Mouse (Mus musculus) MEL (cell line): ENCODE data around the gene Trmu. TPM values are rescaled to one million over a fixed set of nuclear protein-coding genes. Genes with fewer than 3 reads are reported as not detected.
A peak's percentile ranks its signal among the peaks of the same experiment; 100 is the strongest.

Experiments
- DNase-seq: peaks from one replicate; pipeline ENCODE4 v3.0.0; 2011; ENCODE audit warnings: low read depth, low spot score
- H3K27ac ChIP-seq: 2 replicates; pipeline ENCODE4 v1.5.1; 2012; ENCODE audit warnings: low read depth, mild to moderate bottlenecking, control low read depth, low read length, moderate library complexity; ENCODE audit not compliant: control insufficient read depth
- H3K27me3 ChIP-seq, 2 experiments: fragments of 150-350 bp in 1 of 2; sonication (generic) in 1 of 2; 2 replicates each; pipeline ENCODE4 v1.6.1; 2012; ENCODE audit warnings: low read length in 2 of 2, mild to moderate bottlenecking in 2 of 2, improper control_type of control experiment in 1 of 2, moderate library complexity in 1 of 2; ENCODE audit not compliant: insufficient read depth in 2 of 2, control insufficient read depth in 1 of 2
- H3K36me3 ChIP-seq, 2 experiments: 2 replicates each; pipeline ENCODE4 v1.6.1; 2012 to 2014; ENCODE audit warnings: low read length in 2 of 2, improper control_type of control experiment in 1 of 2, inconsistent platforms in 1 of 2, mild to moderate bottlenecking in 1 of 2; ENCODE audit not compliant: insufficient read depth in 2 of 2, control insufficient read depth in 1 of 2
- H3K4me1 ChIP-seq, 2 experiments: fragments of 150-350 bp in 1 of 2; sonication (generic) in 1 of 2; 2 replicates each; pipeline ENCODE4 v1.6.1; 2012; ENCODE audit warnings: low read length in 2 of 2, improper control_type of control experiment in 1 of 2, mild to moderate bottlenecking in 1 of 2; ENCODE audit not compliant: insufficient read depth in 2 of 2, control insufficient read depth in 1 of 2
- H3K4me3 ChIP-seq, 2 experiments: fragments of 150-350 bp in 1 of 2; sonication (generic) in 1 of 2; 2 replicates each; pipeline ENCODE4 v1.5.1; 2012; ENCODE audit warnings: low read depth in 2 of 2, low read length in 2 of 2, mild to moderate bottlenecking in 2 of 2, moderate library complexity in 2 of 2, control low read depth in 1 of 2, improper control_type of control experiment in 1 of 2; ENCODE audit not compliant: control insufficient read depth in 1 of 2, insufficient read depth in 1 of 2
- H3K79me2 ChIP-seq: 2 replicates; pipeline ENCODE4 v1.6.1; 2012; ENCODE audit warnings: mild to moderate bottlenecking, low read length, moderate library complexity; ENCODE audit not compliant: control insufficient read depth, poor library complexity, insufficient read depth
- H3K9ac ChIP-seq: 2 replicates; pipeline ENCODE4 v1.6.1; 2012; ENCODE audit warnings: low read depth, mild to moderate bottlenecking, control low read depth, low read length, moderate library complexity; ENCODE audit not compliant: control insufficient read depth, poor library complexity, severe bottlenecking
- H3K9me3 ChIP-seq: fragments of 150-350 bp; sonication (generic); replicated peaks from 2 replicates; pipeline ENCODE4 v1.6.1; 2012; ENCODE audit warnings: mild to moderate bottlenecking, low read length, improper control_type of control experiment, moderate library complexity; ENCODE audit not compliant: insufficient read depth
- CTCF ChIP-seq, 3 experiments: IDR thresholded peaks in 2 of 3; conservative IDR thresholded peaks in 1 of 3; 2 replicates each; pipeline ENCODE4 v1.5.1; 2011 to 2012; ENCODE audit warnings: low read length in 3 of 3, low read depth in 2 of 3, mild to moderate bottlenecking in 2 of 3, improper control_type of control experiment in 1 of 3, inconsistent platforms in 1 of 3, mixed read lengths in 1 of 3, moderate library complexity in 1 of 3; ENCODE audit not compliant: control insufficient read depth in 1 of 3, insufficient read depth in 1 of 3, poor library complexity in 1 of 3, severe bottlenecking in 1 of 3
- EP300 ChIP-seq, 2 experiments: IDR thresholded peaks; 2 replicates each; pipeline ENCODE4 v1.6.1; 2011; ENCODE audit warnings: improper control_type of control experiment in 2 of 2, low read length in 2 of 2, low read depth in 1 of 2, mild to moderate bottlenecking in 1 of 2
- MAX ChIP-seq: IDR thresholded peaks from 2 replicates; pipeline ENCODE4 v1.6.1; 2011; ENCODE audit warnings: low read length, improper control_type of control experiment
- MXI1 ChIP-seq: IDR thresholded peaks from 2 replicates; pipeline ENCODE4 v1.6.1; 2011; ENCODE audit warnings: mild to moderate bottlenecking, low read depth, low read length, improper control_type of control experiment
- POLR2AphosphoS5 ChIP-seq: IDR thresholded peaks from 2 replicates; pipeline ENCODE4 v1.6.1; 2012; ENCODE audit warnings: low read depth, borderline replicate concordance, mild to moderate bottlenecking, inconsistent platforms, low read length, moderate library complexity, mixed read lengths
- RAD21 ChIP-seq: IDR thresholded peaks from 2 replicates; pipeline ENCODE4 v1.6.1; 2011; ENCODE audit warnings: mild to moderate bottlenecking, low read depth, low read length, improper control_type of control experiment
- SMC3 ChIP-seq: IDR thresholded peaks from 2 replicates; pipeline ENCODE4 v1.6.1; 2011; ENCODE audit warnings: low read depth, low read length, improper control_type of control experiment
- ZC3H11A ChIP-seq: IDR thresholded peaks from 2 replicates; pipeline ENCODE4 v1.6.1; 2012; ENCODE audit warnings: low read depth, mild to moderate bottlenecking, inconsistent platforms, low read length, improper control_type of control experiment
- polyA plus RNA-seq, 2 experiments: library from polyadenylated mRNA; stranded (reverse) in 1 of 2; unstranded in 1 of 2; fragments of >175 nt in 1 of 2; fragments of >200 nt in 1 of 2; gene quantifications; 2 replicates each; pipeline versions ENCODE4 v1.2.1 to v1.2.4; 2012; ENCODE audit warnings: low replicate concordance in 2 of 2, low read depth in 1 of 2; ENCODE audit not compliant: insufficient read length in 2 of 2, insufficient read depth in 1 of 2, missing spikeins in 1 of 2
- total RNA-seq: library from RNA; depleted of rRNA; stranded (reverse); fragments of 300-350 nt; gene quantifications from 2 replicates; pipeline ENCODE4 v1.2.3, GENCODE M21; 2012

Gene Trmu
- total and polyA plus RNA-seq, 3 experiments, result 21.9 to 22.2 TPM; not detected in 1

GRCm38 (mm10) chr15:85867696-85868095, 11.4 kb upstream of the Trmu start:
- Histone ChIP-seq H3K9ac (no peak overlapping the region), H3K9me3 (no peaks in the 10 kb centered on the region)

GRCm38 (mm10) chr15:85877336-85877735, 1.8 kb upstream of the Trmu start:
- no peak overlapping the region for H3K9ac ChIP-seq
- peaks cover 2 to 10% of the 10 kb centered on the region in 2 experiments; a peak in 3 of 4 replicates for H3K36me3 ChIP-seq
- TF ChIP-seq EP300 (IDR thresholded peaks at IDR 0.05; ENCODE audit: low read depth in 1 of 2, low read length in 2 of 2) (no peak), SMC3 (no peak)

More at GRCm38 (mm10) chr15:85867696-85868095, 11.4 kb upstream of the Trmu start:
- peak; percentile 78 for DNase-seq
- H3K36me3 ChIP-seq, result peaks cover 0 to 6% of the 10 kb centered on the region in 2 experiments; a peak in 2 of 4 replicates
- no peaks in the 10 kb centered on the region for H3K4me1 ChIP-seq
- no peak overlapping the region for H3K27ac ChIP-seq
- TF ChIP-seq MAX, result no peak
- peak; percentile 66 for TF ChIP-seq RAD21
- peak; percentile 74 for TF ChIP-seq SMC3
- no peak for TF ChIP-seq EP300 (IDR thresholded peaks at IDR 0.05; ENCODE audit: low read depth in 1 of 2, low read length in 2 of 2)
- peak; percentile 86 to 96 (median 86) for TF ChIP-seq CTCF (IDR thresholded peaks at IDR 0.05 in 2 of 3, conservative IDR thresholded peaks at IDR 0.05 in 1 of 3; ENCODE audit: control insufficient read depth in 1 of 3, insufficient read depth in 1 of 3, low read depth in 2 of 3, low read length in 3 of 3, poor library complexity in 1 of 3, severe bottlenecking in 1 of 3)
- TF ChIP-seq MXI1, result no peak
- TF ChIP-seq ZC3H11A, result peak; percentile 43; the same call in 1 of the 2 replicates
- TF ChIP-seq POLR2AphosphoS5, result no peak
- H3K27me3 ChIP-seq, result no peaks in the 10 kb centered on the region
- no peaks in the 10 kb centered on the region for H3K79me2 ChIP-seq
- H3K4me3 ChIP-seq, result no peak overlapping the region

GRCm38 (mm10) chr15:85879498-85879895, 385 bp downstream of the Trmu start:
- no peaks in the 10 kb centered on the region for H3K27me3 ChIP-seq
- no peaks in the 10 kb centered on the region for H3K9me3 ChIP-seq
- peak overlapping the region; percentile 67 for H3K27ac ChIP-seq
- TF ChIP-seq EP300 (IDR thresholded peaks at IDR 0.05; ENCODE audit: low read depth in 1 of 2, low read length in 2 of 2) (no peak), MAX (no peak), SMC3 (peak; percentile 9; the same call in 1 of the 2 replicates)
- peaks cover 7% of the 10 kb centered on the region for H3K79me2 ChIP-seq
- peaks cover 0 to 10% of the 10 kb centered on the region in 2 experiments; a peak in 3 of 4 replicates for H3K4me1 ChIP-seq
- DNase-seq, result no peak
- peak overlapping the region; percentile 91 for H3K9ac ChIP-seq
- H3K4me3 ChIP-seq, result peak overlapping the region; percentile 69 to 78
- H3K36me3 ChIP-seq, result peaks cover 0 to 10% of the 10 kb centered on the region in 2 experiments; a peak in 2 of 4 replicates

More at GRCm38 (mm10) chr15:85877336-85877735, 1.8 kb upstream of the Trmu start:
- Histone ChIP-seq H3K4me3 (no peak overlapping the region), H3K27ac (no peak overlapping the region), H3K9me3 (no peaks in the 10 kb centered on the region), H3K27me3 (no peaks in the 10 kb centered on the region), H3K4me1 (peaks cover 0 to 10% of the 10 kb centered on the region in 2 experiments; a peak in 3 of 4 replicates), H3K79me2 (peaks cover 7% of the 10 kb centered on the region)
- no peak for DNase-seq
